Mouse (Mus musculus): ENCODE data around the gene Atpaf1. TPM values are rescaled to one million over a fixed set of nuclear protein-coding genes. Genes with fewer than 3 reads are reported as not detected.

Atpaf1 gene
- polyA plus RNA-seq, 1 experiment from 2014 or later, result 42.1 TPM

GRCm38 (mm10) chr4:115820199-115820598, 35.6 kb downstream of the Atpaf1 start:
- H3K4me1 ChIP-seq, result no peaks in the 10 kb centered on the region
- no peaks in the 10 kb centered on the region for H3K9me3 ChIP-seq (replicated peaks)
- H3K36me3 ChIP-seq, result no peaks in the 10 kb centered on the region
- ATAC-seq (ENCODE audit: low FRiP score), result no peak
- no peaks in the 10 kb centered on the region for H3K27me3 ChIP-seq
- no peak overlapping the region for H3K4me3 ChIP-seq
- 74% methylated on average over 3 of the region's 3 CpGs for WGBS
- H3K9ac ChIP-seq, result no peak overlapping the region
- H3K27ac ChIP-seq, result no peak overlapping the region
- no peak overlapping the region for H3K4me2 ChIP-seq (replicated peaks)

GRCm38 (mm10) chr4:115820944-115821343, 36.3 kb downstream of the Atpaf1 start:
- Histone ChIP-seq H3K4me1 (no peaks in the 10 kb centered on the region), H3K36me3 (no peaks in the 10 kb centered on the region), H3K4me2 (replicated peaks) (no peak overlapping the region), H3K27me3 (no peaks in the 10 kb centered on the region), H3K27ac (no peak overlapping the region), H3K9me3 (replicated peaks) (no peaks in the 10 kb centered on the region), H3K9ac (no peak overlapping the region), H3K4me3 (no peak overlapping the region)
- ATAC-seq (ENCODE audit: low FRiP score), result no peak
- 70% methylated on average over 3 of the region's 3 CpGs for WGBS

GRCm38 (mm10) chr4:115821431-115821830, 36.8 kb downstream of the Atpaf1 start:
- H3K4me3 ChIP-seq, result no peak overlapping the region
- no peaks in the 10 kb centered on the region for H3K9me3 ChIP-seq (replicated peaks)

GRCm38 (mm10) chr4:115821928-115822327, 37.3 kb downstream of the Atpaf1 start:
- Histone ChIP-seq H3K4me2 (replicated peaks) (no peak overlapping the region), H3K27ac (no peak overlapping the region), H3K4me1 (no peaks in the 10 kb centered on the region), H3K9me3 (replicated peaks) (no peaks in the 10 kb centered on the region), H3K9ac (no peak overlapping the region), H3K27me3 (no peaks in the 10 kb centered on the region), H3K4me3 (no peak overlapping the region), H3K36me3 (no peaks in the 10 kb centered on the region)
- no peak for ATAC-seq (ENCODE audit: low FRiP score)
- WGBS, result 84% methylated on average over 3 of the region's 3 CpGs

More at GRCm38 (mm10) chr4:115821431-115821830, 36.8 kb downstream of the Atpaf1 start:
- no peak for ATAC-seq (ENCODE audit: low FRiP score)
- no peaks in the 10 kb centered on the region for H3K27me3 ChIP-seq
- H3K36me3 ChIP-seq, result no peaks in the 10 kb centered on the region
- H3K4me2 ChIP-seq (replicated peaks), result no peak overlapping the region
- H3K4me1 ChIP-seq, result no peaks in the 10 kb centered on the region
- no peak overlapping the region for H3K9ac ChIP-seq
- H3K27ac ChIP-seq, result no peak overlapping the region

GRCm38 (mm10) chr4:115824178-115824577, 39.6 kb downstream of the Atpaf1 start:
- Histone ChIP-seq H3K27ac (no peak overlapping the region), H3K36me3 (no peaks in the 10 kb centered on the region), H3K4me3 (no peak overlapping the region), H3K9me3 (replicated peaks) (no peaks in the 10 kb centered on the region), H3K4me2 (replicated peaks) (no peak overlapping the region), H3K27me3 (0 out of 2 replicates have a peak, but pooled peaks cover 2% of the 10 kb centered on the region), H3K9ac (no peak overlapping the region), H3K4me1 (peaks cover 11% of the 10 kb centered on the region)
- ATAC-seq (ENCODE audit: low FRiP score), result no peak
- WGBS, result 69% methylated on average over 2 of the region's 2 CpGs

- WGBS, result 91% methylated on average over 2 of the region's 2 CpGs
These were observed 40.7 kb downstream of the Atpaf1 start for GRCm38 (mm10) chr4:115825271-115825670.

GRCm38 (mm10) chr4:115827066-115827465, 42.5 kb downstream of the Atpaf1 start:
- H3K36me3 ChIP-seq, result no peaks in the 10 kb centered on the region
- no peak overlapping the region for H3K9ac ChIP-seq
- H3K27ac ChIP-seq, result no peak overlapping the region
- WGBS, result 63% methylated on average over 3 of the region's 3 CpGs
- no peak overlapping the region for H3K4me2 ChIP-seq (replicated peaks)
- no peaks in the 10 kb centered on the region for H3K9me3 ChIP-seq (replicated peaks)
- peaks cover 6% of the 10 kb centered on the region for H3K27me3 ChIP-seq
- peaks cover 11% of the 10 kb centered on the region for H3K4me1 ChIP-seq
- no peak for ATAC-seq (ENCODE audit: low FRiP score)
- H3K4me3 ChIP-seq, result no peak overlapping the region

More at GRCm38 (mm10) chr4:115825271-115825670, 40.7 kb downstream of the Atpaf1 start:
- ATAC-seq (ENCODE audit: low FRiP score), result no peak
- no peaks in the 10 kb centered on the region for H3K9me3 ChIP-seq (replicated peaks)
- peaks cover 11% of the 10 kb centered on the region for H3K4me1 ChIP-seq
- no peaks in the 10 kb centered on the region for H3K36me3 ChIP-seq
- H3K4me3 ChIP-seq, result no peak overlapping the region
- no peak overlapping the region for H3K27ac ChIP-seq
- no peak overlapping the region for H3K4me2 ChIP-seq (replicated peaks)
- H3K27me3 ChIP-seq, result peaks cover 6% of the 10 kb centered on the region
- H3K9ac ChIP-seq, result no peak overlapping the region

- H3K36me3 ChIP-seq, result no peaks in the 10 kb centered on the region
- WGBS, result 4% methylated on average over 4 of the region's 4 CpGs
- peak overlapping the region; percentile 81 for H3K4me2 ChIP-seq (replicated peaks)
- ATAC-seq (ENCODE audit: low FRiP score), result peak; percentile 4
- peak overlapping the region; percentile 78 for H3K9ac ChIP-seq
- peaks cover 6% of the 10 kb centered on the region for H3K27me3 ChIP-seq
- H3K4me3 ChIP-seq, result peak overlapping the region; percentile 83
- peaks cover 11% of the 10 kb centered on the region for H3K4me1 ChIP-seq
- H3K9me3 ChIP-seq (replicated peaks), result no peaks in the 10 kb centered on the region
- H3K27ac ChIP-seq, result 0 out of 2 replicates have a peak overlapping the region, but pooled peaks have one; percentile 12
These were observed 42.9 kb downstream of the Atpaf1 start for GRCm38 (mm10) chr4:115827535-115827887.

GRCm38 (mm10) chr4:115827888-115828571, 43.4 kb downstream of the Atpaf1 start, which contains the start of gene Mob3c:
TSS of gene Mob3c (plus strand) at chr4:115828092.
- Histone ChIP-seq H3K36me3 (no peaks in the 10 kb centered on the region), H3K4me1 (peaks cover 11% of the 10 kb centered on the region), H3K9ac (peak within 1 kb of the TSS; percentile 78), H3K4me3 (peak within 1 kb of the TSS; percentile 83), H3K9me3 (replicated peaks) (no peaks in the 10 kb centered on the region), H3K4me2 (replicated peaks) (peak within 1 kb of the TSS; percentile 81), H3K27me3 (peaks cover 6% of the 10 kb centered on the region), H3K27ac (peak within 1 kb of the TSS; percentile 52; the same call in 1 of the 2 replicates)
- under 1% methylated on average over 55 of the region's 57 CpGs for WGBS
- peak; percentile 90 for ATAC-seq (ENCODE audit: low FRiP score)

GRCm38 (mm10) chr4:115828572-115828902, 43.9 kb downstream of the Atpaf1 start:
- peaks cover 11% of the 10 kb centered on the region for H3K4me1 ChIP-seq
- no peaks in the 10 kb centered on the region for H3K9me3 ChIP-seq (replicated peaks)
- peak overlapping the region; percentile 78 for H3K9ac ChIP-seq
- no peak overlapping the region for H3K27ac ChIP-seq
- no peaks in the 10 kb centered on the region for H3K36me3 ChIP-seq
- H3K27me3 ChIP-seq, result peaks cover 6% of the 10 kb centered on the region
- H3K4me2 ChIP-seq (replicated peaks), result peak overlapping the region; percentile 81
- WGBS, result 4% methylated on average over 8 of the region's 8 CpGs
- peak overlapping the region; percentile 83 for H3K4me3 ChIP-seq
- ATAC-seq (ENCODE audit: low FRiP score), result no peak; the same call in 1 of the 2 replicates

GRCm38 (mm10) chr4:115830491-115830890, 45.9 kb downstream of the Atpaf1 start:
- H3K9ac ChIP-seq, result no peak overlapping the region
- no peak for ATAC-seq (ENCODE audit: low FRiP score)
- no peaks in the 10 kb centered on the region for H3K9me3 ChIP-seq (replicated peaks)
- H3K27ac ChIP-seq, result no peak overlapping the region
- H3K4me3 ChIP-seq, result no peak overlapping the region
- WGBS, result 87% methylated on average over 5 of the region's 5 CpGs
- no peaks in the 10 kb centered on the region for H3K36me3 ChIP-seq
- H3K4me2 ChIP-seq (replicated peaks), result no peak overlapping the region
- H3K4me1 ChIP-seq, result peaks cover 11% of the 10 kb centered on the region
- peaks cover 6% of the 10 kb centered on the region for H3K27me3 ChIP-seq

GRCm38 (mm10) chr4:115831221-115831620, 46.6 kb downstream of the Atpaf1 start:
- Histone ChIP-seq H3K4me1 (peaks cover 11% of the 10 kb centered on the region), H3K27me3 (peaks cover 6% of the 10 kb centered on the region), H3K4me2 (replicated peaks) (no peak overlapping the region), H3K9ac (no peak overlapping the region), H3K27ac (no peak overlapping the region), H3K9me3 (replicated peaks) (no peaks in the 10 kb centered on the region), H3K36me3 (no peaks in the 10 kb centered on the region), H3K4me3 (no peak overlapping the region)
- no peak for ATAC-seq (ENCODE audit: low FRiP score)
- 94% methylated on average over 22 of the region's 22 CpGs for WGBS

GRCm38 (mm10) chr4:115832040-115832439, 47.4 kb downstream of the Atpaf1 start:
- H3K4me2 ChIP-seq (replicated peaks), result no peak overlapping the region
- H3K4me3 ChIP-seq, result no peak overlapping the region
- peaks cover 11% of the 10 kb centered on the region for H3K4me1 ChIP-seq
- no peaks in the 10 kb centered on the region for H3K9me3 ChIP-seq (replicated peaks)
- no peak overlapping the region for H3K9ac ChIP-seq
- WGBS, result 54% methylated on average over 2 of the region's 2 CpGs
- H3K36me3 ChIP-seq, result no peaks in the 10 kb centered on the region
- no peak overlapping the region for H3K27ac ChIP-seq
- peaks cover 6% of the 10 kb centered on the region for H3K27me3 ChIP-seq
- ATAC-seq (ENCODE audit: low FRiP score), result no peak
